Mouse (Mus musculus) liver, embryonic 16.5 days (tissue): ENCODE results near the gene Syap1. TPM values are rescaled to one million over a fixed set of nuclear protein-coding genes. Genes with fewer than 3 reads are reported as not detected.
"Not testable (repeated sequence)": the region's sequence is repeated elsewhere in the genome, so short reads cannot be mapped to it uniquely, and the experiment has no call there.

Experiments
- ATAC-seq: fragments of 200-750 bp; cut with Nextera tagmentation; 2 replicates; pipeline ENCODE4 v1.8.0; 2017; ENCODE audit warnings: low read depth, mild to moderate bottlenecking, moderate number of reproducible peaks, moderate library complexity
- H3K27ac ChIP-seq: fragments of 300-500 bp; sonication (generic); 2 replicates; pipeline ENCODE4 v1.5.1; 2014; ENCODE audit warnings: mild to moderate bottlenecking, low read length
- H3K27me3 ChIP-seq: fragments of 300-500 bp; sonication (generic); 2 replicates; pipeline ENCODE4 v1.6.1; 2014; ENCODE audit warnings: low read depth, low read length, mixed read lengths; ENCODE audit not compliant: control insufficient read depth, insufficient read depth
- H3K36me3 ChIP-seq: fragments of 300-500 bp; sonication (generic); 2 replicates; pipeline ENCODE4 v1.6.1; 2014; ENCODE audit warnings: mild to moderate bottlenecking; ENCODE audit not compliant: control insufficient read depth, insufficient read depth
- H3K4me1 ChIP-seq: fragments of 300-500 bp; sonication (generic); 2 replicates; pipeline ENCODE4 v1.6.1; 2014; ENCODE audit warnings: low read depth, low read length, mixed read lengths; ENCODE audit not compliant: control insufficient read depth
- H3K4me2 ChIP-seq: fragments of 300-500 bp; sonication (generic); 2 replicates; pipeline ENCODE4 v1.6.1; 2014; ENCODE audit warnings: low read depth, low read length, mixed read lengths
- H3K4me3 ChIP-seq: fragments of 300-500 bp; sonication (generic); 2 replicates; pipeline ENCODE4 v1.5.1; 2014; ENCODE audit warnings: low read depth, mild to moderate bottlenecking, low read length
- H3K9ac ChIP-seq: fragments of 300-500 bp; sonication (generic); 2 replicates; pipeline ENCODE4 v1.6.1; 2014; ENCODE audit warnings: low read depth, low read length
- H3K9me3 ChIP-seq: fragments of 300-500 bp; sonication (generic); replicated peaks from 2 replicates; pipeline ENCODE4 v1.6.1; 2016; ENCODE audit warnings: low read length; ENCODE audit not compliant: control insufficient read depth
- WGBS: fragments of 180-500 bp; shearing (Covaris S2); extraction: QIAGEN DNeasy Blood & Tissue Kit; methylation state at CpG from one replicate; pipeline ENCODE4 v1.1.7; 2014; ENCODE audit not compliant: insufficient replicate concordance; 5-methylcytosine and 5-hydroxymethylcytosine counted together
- polyA plus RNA-seq: library from polyadenylated mRNA; unstranded; fragments of >200 nt; fragmentation: Nextera tagmentation; extraction: Ambion mirVana; gene quantifications from 2 replicates; pipeline ENCODE4 v1.2.1, GENCODE M21; 2015

The Syap1 gene
- polyA plus RNA-seq, 1 experiment from 2014 or later = 12.3 TPM

DNA sequence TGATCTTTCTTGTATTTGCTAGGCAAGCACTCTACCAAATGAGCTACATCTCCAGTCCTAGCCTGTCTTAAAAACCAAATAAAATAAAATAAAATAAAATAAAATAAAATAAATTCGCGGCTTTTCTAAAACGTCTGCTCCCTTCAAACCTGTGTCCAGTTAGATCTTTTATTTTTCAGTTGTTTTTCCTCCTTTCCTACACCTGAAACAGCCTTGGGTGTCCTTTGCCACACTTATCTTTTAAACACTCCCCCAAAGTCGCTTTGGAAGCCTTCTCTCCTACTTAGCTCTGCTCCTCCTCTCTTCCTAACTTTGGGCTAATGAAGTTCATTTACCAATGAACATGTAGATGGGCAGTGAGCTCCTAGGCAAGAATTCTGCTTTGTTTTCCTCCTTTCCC is 12.7 kb upstream of the Syap1 start, which contains the start of gene Ctps2:
Gene Ctps2, plus strand, starts transcription at position 301 of the 400 bp plus-strand sequence.
- peak within 1 kb of the TSS; percentile 71 for H3K4me2 ChIP-seq
- peak within 1 kb of the TSS; percentile 65 for H3K4me3 ChIP-seq
- 20% methylated on average over 4 of the region's 4 CpGs for WGBS
- H3K27ac ChIP-seq = peak within 1 kb of the TSS; percentile 84
- peak within 1 kb of the TSS; percentile 57 for H3K9ac ChIP-seq
- no peaks in the 10 kb centered on the region for H3K4me1 ChIP-seq
- H3K27me3 ChIP-seq = peaks cover 2% of the 10 kb centered on the region; the same call in 1 of the 2 replicates
- ATAC-seq = no peak
- H3K9me3 ChIP-seq = no peaks in the 10 kb centered on the region
- H3K36me3 ChIP-seq = no peaks in the 10 kb centered on the region

DNA sequence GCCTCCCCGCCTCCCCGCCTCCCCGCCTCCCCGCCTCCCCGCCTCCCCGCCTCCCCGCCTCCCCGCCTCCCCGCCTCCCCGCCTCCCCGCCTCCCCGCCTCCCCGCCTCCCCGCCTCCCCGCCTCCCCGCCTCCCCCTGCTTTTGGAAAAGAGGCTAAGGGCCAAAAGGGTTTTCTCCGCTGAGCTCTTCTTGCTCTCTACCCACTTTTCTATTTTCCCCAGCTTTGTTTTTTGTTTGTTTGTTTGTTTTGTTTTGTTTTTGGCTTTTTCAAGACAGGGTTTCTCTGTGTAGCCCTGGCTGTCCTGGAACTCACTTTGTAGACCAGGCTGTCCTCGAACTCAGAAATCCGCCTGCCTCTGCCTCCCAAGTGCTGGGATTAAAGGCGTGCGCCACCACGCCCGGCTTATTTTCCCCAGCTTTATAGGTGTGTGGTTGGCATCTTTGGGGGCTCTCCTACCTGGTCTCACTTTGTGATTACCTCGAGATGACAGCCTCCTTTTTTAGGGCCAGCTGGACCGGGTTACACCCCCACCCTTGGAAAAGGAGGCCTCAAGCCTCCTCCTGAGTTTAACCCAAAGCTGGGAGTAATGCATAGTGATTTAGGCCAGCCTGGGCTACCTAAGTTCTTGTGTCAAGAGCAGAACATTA is 452 bp upstream of the Syap1 start:
- H3K36me3 ChIP-seq, H3K9ac ChIP-seq, H3K4me1 ChIP-seq, H3K4me3 ChIP-seq, H3K27me3 ChIP-seq, ATAC-seq, H3K9me3 ChIP-seq, H3K4me2 ChIP-seq, H3K27ac ChIP-seq: not testable (repeated sequence)
- WGBS = 63% methylated on average over 7 of the region's 25 CpGs

DNA sequence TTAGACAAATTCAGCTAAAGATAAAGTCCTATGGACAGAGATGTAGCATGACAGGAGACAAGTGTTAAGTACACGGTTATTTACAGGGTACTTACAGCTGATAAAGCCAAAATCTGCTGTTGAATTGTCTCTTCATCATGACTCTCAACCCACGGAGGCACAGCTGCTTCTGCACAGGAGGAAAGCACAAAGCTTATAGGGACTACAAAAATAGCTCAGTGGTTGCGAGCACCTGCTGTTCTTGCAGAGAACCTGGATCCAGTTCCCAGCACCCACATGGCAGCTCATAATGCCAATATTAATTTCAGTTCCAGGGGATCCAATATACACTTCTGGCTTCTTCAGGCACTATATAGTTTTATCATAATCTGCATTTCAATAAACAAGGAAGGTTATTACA is 10.0 kb downstream of the Syap1 start:
- 61% methylated on average over 3 of the region's 3 CpGs for WGBS
- Histone ChIP-seq H3K9me3 (no peaks in the 10 kb centered on the region), H3K36me3 (peaks cover 2% of the 10 kb centered on the region; the same call in 1 of the 2 replicates), H3K9ac (no peak overlapping the region), H3K27ac (no peak overlapping the region), H3K27me3 (no peaks in the 10 kb centered on the region), H3K4me3 (no peak overlapping the region), H3K4me2 (no peak overlapping the region), H3K4me1 (no peaks in the 10 kb centered on the region)
- no peak for ATAC-seq

DNA sequence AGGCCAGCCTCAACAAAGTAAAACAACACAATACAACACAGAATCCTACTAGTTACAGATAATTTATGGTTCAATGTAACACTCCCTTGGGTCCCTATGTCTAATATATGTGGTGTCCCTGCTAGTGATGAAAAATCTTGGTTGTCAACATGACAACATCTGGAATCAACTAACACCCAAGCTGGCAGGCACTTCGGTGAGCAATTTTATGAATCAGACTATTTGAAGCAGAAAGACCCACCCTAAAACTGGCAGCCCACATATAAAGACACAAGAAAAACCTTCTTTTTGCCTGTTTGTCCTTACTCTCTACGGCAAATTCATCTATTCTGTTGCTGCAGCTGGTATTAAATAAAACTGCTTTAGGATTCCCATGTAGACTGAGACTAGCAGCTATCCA is 14.5 kb downstream of the Syap1 start:
- H3K9me3 ChIP-seq = no peaks in the 10 kb centered on the region
- no peaks in the 10 kb centered on the region for H3K4me1 ChIP-seq
- H3K27ac ChIP-seq = no peak overlapping the region
- no peak overlapping the region for H3K9ac ChIP-seq
- H3K36me3 ChIP-seq = peaks cover 2% of the 10 kb centered on the region; the same call in 1 of the 2 replicates
- no peaks in the 10 kb centered on the region for H3K27me3 ChIP-seq
- no peak for ATAC-seq
- WGBS = 78% methylated on average over 2 of the region's 2 CpGs
- H3K4me3 ChIP-seq = no peak overlapping the region
- no peak overlapping the region for H3K4me2 ChIP-seq

DNA sequence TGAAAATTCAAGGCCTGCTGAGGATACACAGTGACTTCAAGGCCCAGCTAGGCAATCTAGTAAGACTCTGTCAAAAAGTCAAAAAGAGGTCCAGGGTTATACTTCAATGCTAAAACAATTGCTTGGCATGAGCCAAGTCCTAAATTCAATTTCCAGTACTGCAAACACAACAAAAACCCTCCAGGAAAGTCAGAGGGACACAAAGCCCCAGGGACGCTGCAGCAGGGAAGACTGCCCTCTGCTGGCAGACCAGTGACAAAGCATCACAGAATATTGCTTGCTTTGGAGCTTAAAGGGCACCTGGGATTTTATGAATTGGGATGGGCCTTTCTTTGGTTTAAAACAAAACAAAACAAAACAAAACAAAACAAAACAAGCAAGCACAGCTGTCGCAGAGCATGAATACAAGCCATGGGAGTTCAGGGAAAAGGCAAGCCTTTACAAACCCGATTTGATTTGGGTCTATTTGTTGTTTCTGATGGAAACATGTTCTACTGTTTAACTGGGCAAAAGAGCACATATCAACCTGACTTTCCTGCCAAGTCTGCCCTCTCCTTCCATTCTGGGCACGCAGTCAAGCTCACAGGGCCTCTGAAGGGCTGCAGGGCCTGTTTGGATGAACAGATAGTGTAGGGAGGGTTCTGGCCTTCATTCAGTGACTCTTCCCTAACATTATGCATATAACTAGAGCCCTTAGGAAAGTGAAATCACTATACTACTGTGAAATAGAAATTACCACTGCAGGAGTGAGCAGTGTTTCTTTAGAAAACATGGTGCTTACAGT is 16.3 kb downstream of the Syap1 start:
- Histone ChIP-seq H3K27me3 (no peaks in the 10 kb centered on the region), H3K36me3 (no peaks in the 10 kb centered on the region), H3K4me2 (no peak overlapping the region), H3K4me1 (no peaks in the 10 kb centered on the region), H3K9me3 (no peaks in the 10 kb centered on the region), H3K27ac (no peak overlapping the region), H3K9ac (no peak overlapping the region), H3K4me3 (no peak overlapping the region)
- 30% methylated on average over 4 of the region's 4 CpGs for WGBS
- no peak for ATAC-seq

DNA sequence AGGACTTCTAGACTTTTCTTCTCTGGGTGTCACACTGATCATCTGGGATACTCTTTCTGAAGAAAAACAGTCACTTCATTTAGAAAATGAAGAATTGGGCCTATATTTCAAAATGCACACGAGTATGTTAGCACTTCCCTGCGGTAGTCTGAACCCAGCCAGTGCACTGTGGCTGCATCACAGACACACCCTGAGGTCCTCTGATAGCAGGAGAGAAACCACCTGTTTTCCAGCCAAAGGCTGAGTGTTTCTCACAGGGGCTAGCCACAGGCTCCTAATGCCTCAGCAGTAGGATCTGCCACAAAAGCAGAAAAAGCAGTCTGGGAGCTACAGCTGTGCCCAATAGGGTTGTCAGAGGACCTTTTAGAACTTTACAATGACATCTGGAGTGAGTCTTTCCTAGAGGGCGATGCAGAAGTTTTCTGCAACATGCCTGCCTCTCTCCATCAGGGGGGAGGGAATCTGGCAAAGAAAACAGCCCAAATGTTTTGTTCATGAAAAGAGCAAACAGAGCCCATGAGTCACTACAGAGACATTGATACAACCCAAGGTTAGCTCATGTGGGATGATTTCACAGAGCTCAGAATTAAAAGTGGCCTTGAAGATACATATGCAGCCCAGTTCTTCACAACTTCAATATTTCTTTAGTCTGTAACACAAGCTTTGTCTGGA is 19.8 kb downstream of the Syap1 start:
- 50% methylated on average over 3 of the region's 3 CpGs for WGBS
- no peak overlapping the region for H3K9ac ChIP-seq
- H3K36me3 ChIP-seq = no peaks in the 10 kb centered on the region
- no peak overlapping the region for H3K27ac ChIP-seq
- H3K9me3 ChIP-seq = no peaks in the 10 kb centered on the region
- no peak overlapping the region for H3K4me2 ChIP-seq
- H3K4me3 ChIP-seq = no peak overlapping the region
- ATAC-seq = no peak
- no peaks in the 10 kb centered on the region for H3K27me3 ChIP-seq
- no peaks in the 10 kb centered on the region for H3K4me1 ChIP-seq

DNA sequence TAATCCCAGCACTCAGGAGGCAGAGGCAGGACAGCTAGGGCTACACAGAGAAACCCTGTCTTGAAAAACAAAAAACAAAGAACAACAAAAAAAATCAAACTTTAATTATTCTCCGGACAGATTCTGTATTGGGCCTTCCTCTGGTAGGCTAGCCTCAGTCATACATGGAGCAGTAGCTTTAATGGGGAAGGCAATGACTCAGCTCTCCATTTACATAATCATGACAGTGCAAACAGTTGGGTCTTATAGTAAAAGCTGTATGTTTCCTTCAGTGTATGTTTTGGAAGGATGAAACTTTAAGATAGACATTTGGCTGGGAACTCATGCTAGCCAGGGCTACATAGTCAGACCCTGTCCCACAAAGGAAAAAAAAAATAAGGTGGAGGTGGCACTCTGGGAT is 39.6 kb downstream of the Syap1 start:
- ATAC-seq = no peak
- H3K4me1 ChIP-seq = no peaks in the 10 kb centered on the region
- no peaks in the 10 kb centered on the region for H3K9me3 ChIP-seq
- WGBS = 52% methylated on average over 1 of the region's 1 CpGs
- no peaks in the 10 kb centered on the region for H3K27me3 ChIP-seq
- no peak overlapping the region for H3K4me3 ChIP-seq
- no peak overlapping the region for H3K4me2 ChIP-seq
- no peaks in the 10 kb centered on the region for H3K36me3 ChIP-seq
- H3K27ac ChIP-seq = no peak overlapping the region
- H3K9ac ChIP-seq = no peak overlapping the region

DNA sequence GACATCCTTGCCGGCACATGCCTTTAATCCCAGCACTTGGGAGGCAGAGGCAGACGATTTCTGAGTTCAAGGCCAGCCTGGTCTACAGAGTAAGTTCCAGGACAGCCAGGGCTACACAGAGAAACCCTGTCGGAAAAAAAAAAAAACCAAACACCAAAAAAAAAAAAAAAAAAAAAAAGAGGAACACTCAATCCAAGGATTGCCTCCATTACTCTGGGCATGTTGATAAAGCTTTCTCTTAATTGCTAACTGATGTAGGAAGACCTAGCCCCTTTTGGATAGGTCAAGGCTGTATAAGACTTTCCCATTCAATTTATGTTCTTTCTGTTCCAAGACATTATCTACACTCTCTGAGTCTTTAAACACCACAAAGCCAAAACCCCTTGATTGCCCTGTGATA is 42.7 kb downstream of the Syap1 start:
- WGBS = 56% methylated on average over 3 of the region's 3 CpGs
- no peaks in the 10 kb centered on the region for H3K9me3 ChIP-seq
- no peaks in the 10 kb centered on the region for H3K4me1 ChIP-seq
- no peak overlapping the region for H3K4me2 ChIP-seq
- H3K27me3 ChIP-seq = no peaks in the 10 kb centered on the region
- no peak overlapping the region for H3K9ac ChIP-seq
- no peak for ATAC-seq
- no peaks in the 10 kb centered on the region for H3K36me3 ChIP-seq
- H3K4me3 ChIP-seq = no peak overlapping the region
- H3K27ac ChIP-seq = no peak overlapping the region
